Mouse (Mus musculus): ENCODE measurements around the gene Tpm1. TPM values are rescaled to one million over a fixed set of nuclear protein-coding genes. Genes with fewer than 3 reads are reported as not detected.
A peak's percentile ranks its signal among the peaks of the same experiment; 100 is the strongest.

Gene Tpm1
- polyA plus RNA-seq, 1 experiment from 2014 or later, result 151 TPM

- Histone ChIP-seq H3K27ac (no peak overlapping the region), H3K4me2 (no peak overlapping the region), H3K4me3 (no peak overlapping the region), H3K27me3 (replicated peaks) (no peaks in the 10 kb centered on the region), H3K4me1 (no peaks in the 10 kb centered on the region), H3K9me3 (no peaks in the 10 kb centered on the region), H3K9ac (no peak overlapping the region), H3K36me3 (replicated peaks) (no peaks in the 10 kb centered on the region)
- 79% methylated on average over 6 of the region's 6 CpGs for WGBS
- no peak for ATAC-seq (replicated peaks)
These were observed 59.6 kb downstream of the Tpm1 start for GRCm38 (mm10) chr9:66989581-66989980.

GRCm38 (mm10) chr9:66988888-66989414 is 60.3 kb downstream of the Tpm1 start:
- 59% methylated on average over 6 of the region's 6 CpGs for WGBS
- H3K9ac ChIP-seq, result no peak overlapping the region
- H3K27me3 ChIP-seq (replicated peaks), result no peaks in the 10 kb centered on the region
- H3K4me1 ChIP-seq, result no peaks in the 10 kb centered on the region
- no peaks in the 10 kb centered on the region for H3K36me3 ChIP-seq (replicated peaks)
- H3K9me3 ChIP-seq, result no peaks in the 10 kb centered on the region
- H3K27ac ChIP-seq, result no peak overlapping the region
- no peak overlapping the region for H3K4me2 ChIP-seq
- ATAC-seq (replicated peaks), result no peak
- no peak overlapping the region for H3K4me3 ChIP-seq

GRCm38 (mm10) chr9:66988198-66988887 is 60.9 kb downstream of the Tpm1 start:
- 58% methylated on average over 11 of the region's 11 CpGs for WGBS
- H3K9ac ChIP-seq, result no peak overlapping the region
- no peaks in the 10 kb centered on the region for H3K27me3 ChIP-seq (replicated peaks)
- no peak overlapping the region for H3K27ac ChIP-seq
- H3K4me2 ChIP-seq, result no peak overlapping the region
- no peaks in the 10 kb centered on the region for H3K4me1 ChIP-seq
- no peak overlapping the region for H3K4me3 ChIP-seq
- no peak for ATAC-seq (replicated peaks)
- H3K9me3 ChIP-seq, result no peaks in the 10 kb centered on the region
- no peaks in the 10 kb centered on the region for H3K36me3 ChIP-seq (replicated peaks)

- ATAC-seq (replicated peaks), result no peak
- 76% methylated on average over 7 of the region's 7 CpGs for WGBS
- no peaks in the 10 kb centered on the region for H3K4me1 ChIP-seq
- H3K27me3 ChIP-seq (replicated peaks), result no peaks in the 10 kb centered on the region
- H3K9me3 ChIP-seq, result no peaks in the 10 kb centered on the region
- H3K4me2 ChIP-seq, result no peak overlapping the region
- no peaks in the 10 kb centered on the region for H3K36me3 ChIP-seq (replicated peaks)
- no peak overlapping the region for H3K27ac ChIP-seq
- H3K9ac ChIP-seq, result no peak overlapping the region
- no peak overlapping the region for H3K4me3 ChIP-seq
These were observed 63.8 kb downstream of the Tpm1 start for GRCm38 (mm10) chr9:66985377-66985776.

- H3K4me3 ChIP-seq, result no peak overlapping the region
- no peaks in the 10 kb centered on the region for H3K36me3 ChIP-seq (replicated peaks)
- H3K4me2 ChIP-seq, result no peak overlapping the region
- H3K27ac ChIP-seq, result no peak overlapping the region
- no peaks in the 10 kb centered on the region for H3K27me3 ChIP-seq (replicated peaks)
- WGBS, result 80% methylated on average over 7 of the region's 7 CpGs
- H3K9me3 ChIP-seq, result no peaks in the 10 kb centered on the region
- ATAC-seq (replicated peaks), result no peak
- no peak overlapping the region for H3K9ac ChIP-seq
- no peaks in the 10 kb centered on the region for H3K4me1 ChIP-seq
These were observed 67.1 kb downstream of the Tpm1 start for GRCm38 (mm10) chr9:66982085-66982484.

GRCm38 (mm10) chr9:66980458-66980857 is 68.7 kb downstream of the Tpm1 start:
- Histone ChIP-seq H3K9ac (no peak overlapping the region), H3K36me3 (replicated peaks) (no peaks in the 10 kb centered on the region), H3K4me1 (peaks cover 4% of the 10 kb centered on the region; the same call in 1 of the 2 replicates), H3K27me3 (replicated peaks) (no peaks in the 10 kb centered on the region), H3K27ac (no peak overlapping the region), H3K4me3 (no peak overlapping the region), H3K4me2 (no peak overlapping the region), H3K9me3 (no peaks in the 10 kb centered on the region)
- WGBS, result 10% methylated on average over 5 of the region's 5 CpGs
- no peak for ATAC-seq (replicated peaks)

GRCm38 (mm10) chr9:66978468-66978867 is 70.7 kb downstream of the Tpm1 start:
- ATAC-seq (replicated peaks), result no peak

GRCm38 (mm10) chr9:66977982-66978381 is 71.2 kb downstream of the Tpm1 start:
- WGBS, result 100% methylated on average over 1 of the region's 1 CpGs
- ATAC-seq (replicated peaks), result no peak
- no peak overlapping the region for H3K27ac ChIP-seq
- H3K4me1 ChIP-seq, result peaks cover 14% of the 10 kb centered on the region
- H3K4me2 ChIP-seq, result no peak overlapping the region
- H3K36me3 ChIP-seq (replicated peaks), result no peaks in the 10 kb centered on the region
- no peak overlapping the region for H3K9ac ChIP-seq
- H3K9me3 ChIP-seq, result no peaks in the 10 kb centered on the region
- H3K4me3 ChIP-seq, result no peak overlapping the region
- H3K27me3 ChIP-seq (replicated peaks), result no peaks in the 10 kb centered on the region

More at GRCm38 (mm10) chr9:66978468-66978867, 70.7 kb downstream of the Tpm1 start:
- no peak overlapping the region for H3K4me3 ChIP-seq
- no peak overlapping the region for H3K9ac ChIP-seq
- no peaks in the 10 kb centered on the region for H3K36me3 ChIP-seq (replicated peaks)
- H3K4me2 ChIP-seq, result no peak overlapping the region
- H3K4me1 ChIP-seq, result peaks cover 14% of the 10 kb centered on the region
- no peak overlapping the region for H3K27ac ChIP-seq
- H3K27me3 ChIP-seq (replicated peaks), result no peaks in the 10 kb centered on the region
- H3K9me3 ChIP-seq, result no peaks in the 10 kb centered on the region
- WGBS, result 85% methylated on average over 1 of the region's 1 CpGs

GRCm38 (mm10) chr9:66977121-66977520 is 72.1 kb downstream of the Tpm1 start:
- WGBS, result 78% methylated on average over 5 of the region's 5 CpGs
- Histone ChIP-seq H3K4me3 (no peak overlapping the region), H3K4me1 (peaks cover 14% of the 10 kb centered on the region), H3K36me3 (replicated peaks) (no peaks in the 10 kb centered on the region), H3K9ac (no peak overlapping the region), H3K27me3 (replicated peaks) (no peaks in the 10 kb centered on the region), H3K9me3 (no peaks in the 10 kb centered on the region), H3K4me2 (no peak overlapping the region), H3K27ac (no peak overlapping the region)
- no peak for ATAC-seq (replicated peaks)

GRCm38 (mm10) chr9:66975239-66975645 is 74.0 kb downstream of the Tpm1 start, which contains the start of gene Lactb:
Lactb (minus strand) TSS chr9:66975484.
- Histone ChIP-seq H3K27me3 (replicated peaks) (no peaks in the 10 kb centered on the region), H3K4me1 (peaks cover 14% of the 10 kb centered on the region), H3K27ac (peak within 1 kb of the TSS; percentile 93), H3K4me2 (peak within 1 kb of the TSS; percentile 68), H3K9ac (peak within 1 kb of the TSS; percentile 97), H3K9me3 (no peaks in the 10 kb centered on the region), H3K4me3 (peak within 1 kb of the TSS; percentile 99), H3K36me3 (replicated peaks) (peaks cover 10% of the 10 kb centered on the region)
- WGBS, result 0% methylated on average over 29 of the region's 32 CpGs
- peak; percentile 99 for ATAC-seq (replicated peaks)

GRCm38 (mm10) chr9:66974721-66975225 is 74.4 kb downstream of the Tpm1 start:
- 0% methylated on average over 41 of the region's 41 CpGs for WGBS
- peaks cover 14% of the 10 kb centered on the region for H3K36me3 ChIP-seq (replicated peaks)
- ATAC-seq (replicated peaks), result peak; percentile 86
- H3K9me3 ChIP-seq, result no peaks in the 10 kb centered on the region
- H3K4me3 ChIP-seq, result peak overlapping the region; percentile 99
- H3K4me1 ChIP-seq, result peaks cover 14% of the 10 kb centered on the region
- no peaks in the 10 kb centered on the region for H3K27me3 ChIP-seq (replicated peaks)
- H3K4me2 ChIP-seq, result peak overlapping the region; percentile 68
- H3K27ac ChIP-seq, result peak overlapping the region; percentile 93
- H3K9ac ChIP-seq, result peak overlapping the region; percentile 97
